Mouse (Mus musculus): ENCODE measurements around the gene Elmo1.

The Elmo1 gene

DNA sequence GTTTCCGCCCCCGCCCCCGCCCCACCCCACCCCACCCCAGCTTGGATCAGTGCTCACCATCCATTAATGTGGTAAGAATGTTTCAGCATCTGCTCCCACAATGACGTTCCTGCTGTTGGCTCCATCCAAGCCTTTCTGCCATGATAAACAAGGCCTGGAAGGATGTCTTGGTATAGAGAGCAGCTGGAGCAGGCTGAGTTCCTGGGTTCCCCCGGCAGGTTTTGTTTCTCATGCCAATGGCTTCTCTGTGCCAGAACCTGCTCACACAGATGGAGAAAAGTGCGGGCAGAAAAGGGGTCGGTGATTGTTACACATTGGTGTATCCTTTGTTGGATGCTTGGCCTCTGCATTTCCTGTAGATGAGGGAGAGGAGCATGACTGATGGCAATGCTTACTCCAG is 240.6 kb downstream of the Elmo1 start:
- DNase-seq: no peak

DNA sequence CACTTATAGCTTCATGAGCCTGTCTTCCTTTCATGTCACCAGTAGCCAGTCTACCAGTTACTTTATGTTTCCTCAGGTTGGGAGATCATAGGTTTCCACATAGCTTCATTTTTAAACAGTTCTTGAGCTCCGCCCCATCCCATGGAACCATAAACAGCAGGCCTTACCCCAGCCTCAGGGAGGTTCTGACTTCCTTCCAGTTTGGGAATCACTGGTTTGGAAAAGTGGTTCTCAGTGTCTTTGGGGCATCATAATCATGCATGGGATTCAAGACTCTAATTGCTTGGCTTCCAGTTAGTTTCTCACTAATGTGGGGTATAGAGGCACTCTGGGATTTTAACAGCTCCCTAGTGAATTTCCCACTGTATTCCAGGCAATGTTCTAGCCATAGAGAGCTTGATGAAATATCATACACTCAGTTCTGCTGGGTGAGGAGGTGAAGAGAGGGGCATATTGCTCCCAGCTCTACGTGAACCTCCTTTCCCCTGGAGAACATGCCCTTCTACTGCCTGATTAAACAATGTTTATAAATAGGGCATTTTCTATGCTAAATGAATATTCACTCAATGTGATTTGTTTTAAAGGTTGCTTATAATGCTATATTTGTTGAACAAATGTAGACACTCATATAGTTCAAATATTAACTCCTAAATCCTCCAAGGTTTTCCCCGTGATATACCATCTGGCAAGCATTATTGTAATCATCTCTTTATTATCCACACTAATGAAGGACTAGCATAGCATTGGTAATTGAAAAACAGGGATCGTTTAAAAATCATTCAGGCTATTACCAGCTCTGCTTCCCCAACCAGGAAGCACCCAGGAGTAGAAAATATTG is 244.9 kb downstream of the Elmo1 start:
- no peak for DNase-seq

DNA sequence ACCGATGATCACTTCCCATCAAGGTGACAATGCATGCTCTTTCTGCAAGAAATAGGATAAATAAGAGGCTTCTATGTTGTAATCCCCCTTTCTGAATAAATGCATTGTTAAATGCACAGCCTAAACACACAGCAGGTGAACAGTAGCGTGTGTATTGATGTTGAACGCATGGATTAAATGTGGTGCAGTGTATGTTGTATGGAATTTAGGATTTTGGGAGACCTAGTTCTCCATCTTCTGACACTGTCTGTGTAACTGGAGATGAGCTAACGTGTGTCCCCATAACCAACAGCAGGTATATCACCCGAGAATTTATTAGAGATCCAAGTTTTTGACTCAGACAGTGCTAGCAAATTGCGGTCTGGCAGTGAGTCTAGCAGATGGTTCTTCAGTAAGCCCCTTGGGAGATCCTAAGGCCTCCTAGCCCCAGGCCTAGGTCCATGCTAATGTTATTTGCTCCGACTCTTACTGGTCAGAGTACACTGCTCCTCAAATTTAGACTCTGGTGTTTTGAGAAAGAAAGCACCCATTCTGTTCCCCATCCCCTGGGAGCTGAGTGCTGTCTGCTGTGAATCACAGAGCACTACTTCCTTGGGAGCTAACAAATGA is 245.6 kb downstream of the Elmo1 start:
- DNase-seq: no peak

DNA sequence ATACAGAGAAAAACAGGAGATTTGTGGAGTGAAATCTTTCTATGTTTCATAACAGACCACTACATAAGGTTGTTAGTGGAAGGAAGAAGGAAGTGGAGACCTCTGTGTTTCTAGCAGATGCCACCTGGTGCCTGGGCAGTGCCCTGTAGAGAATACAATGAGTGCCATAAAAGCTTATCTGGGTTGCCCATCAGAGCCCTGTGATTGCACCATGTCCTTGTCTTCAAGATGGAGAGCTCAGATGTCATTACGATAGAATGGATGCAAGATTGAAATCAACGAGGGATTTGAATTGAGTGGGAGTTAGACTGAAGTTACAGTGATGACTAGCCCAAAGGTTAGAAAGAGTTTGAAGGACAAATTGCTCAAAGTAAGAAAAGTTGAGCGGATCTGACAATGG is 252.5 kb downstream of the Elmo1 start:
- no peak for DNase-seq

DNA sequence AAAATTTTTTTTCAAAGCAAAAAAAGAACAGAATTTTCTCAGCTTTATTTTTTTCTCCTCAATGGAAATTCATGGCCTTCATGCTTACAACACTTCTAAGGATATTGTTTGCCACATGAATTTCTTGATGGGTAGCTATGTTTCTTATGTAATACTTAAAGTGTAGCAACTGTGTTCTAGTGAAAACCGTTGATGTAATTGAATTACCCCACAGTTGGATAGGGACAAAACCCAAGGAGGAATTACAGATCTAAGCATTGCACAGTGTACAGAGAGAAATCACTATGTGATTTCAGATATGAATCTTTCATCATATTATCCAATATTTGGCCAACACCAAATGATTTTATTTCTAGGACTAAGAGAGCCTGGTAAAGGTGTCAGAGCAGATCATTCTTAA is 259.4 kb downstream of the Elmo1 start:
- no peak for DNase-seq

DNA sequence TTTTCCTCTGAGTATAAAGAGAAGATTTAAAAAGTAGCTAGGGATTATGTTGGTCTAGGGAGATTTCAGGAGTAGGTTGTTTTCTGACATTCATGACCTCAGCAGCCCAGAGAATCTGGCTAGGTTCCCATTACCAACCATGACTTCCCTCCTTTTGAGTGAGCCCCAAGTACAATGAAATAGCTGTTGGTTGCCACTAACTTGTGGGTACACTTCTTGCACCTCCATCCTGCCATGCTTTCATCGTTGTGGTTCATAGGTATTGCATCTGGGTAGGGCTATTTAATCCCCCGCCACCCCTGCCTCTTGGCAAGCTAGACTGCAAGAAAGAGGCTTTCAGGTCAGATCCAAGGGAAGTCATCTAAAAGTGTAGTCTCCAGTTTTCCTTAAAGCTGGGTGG is 262.2 kb downstream of the Elmo1 start:
- DNase-seq: no peak

DNA sequence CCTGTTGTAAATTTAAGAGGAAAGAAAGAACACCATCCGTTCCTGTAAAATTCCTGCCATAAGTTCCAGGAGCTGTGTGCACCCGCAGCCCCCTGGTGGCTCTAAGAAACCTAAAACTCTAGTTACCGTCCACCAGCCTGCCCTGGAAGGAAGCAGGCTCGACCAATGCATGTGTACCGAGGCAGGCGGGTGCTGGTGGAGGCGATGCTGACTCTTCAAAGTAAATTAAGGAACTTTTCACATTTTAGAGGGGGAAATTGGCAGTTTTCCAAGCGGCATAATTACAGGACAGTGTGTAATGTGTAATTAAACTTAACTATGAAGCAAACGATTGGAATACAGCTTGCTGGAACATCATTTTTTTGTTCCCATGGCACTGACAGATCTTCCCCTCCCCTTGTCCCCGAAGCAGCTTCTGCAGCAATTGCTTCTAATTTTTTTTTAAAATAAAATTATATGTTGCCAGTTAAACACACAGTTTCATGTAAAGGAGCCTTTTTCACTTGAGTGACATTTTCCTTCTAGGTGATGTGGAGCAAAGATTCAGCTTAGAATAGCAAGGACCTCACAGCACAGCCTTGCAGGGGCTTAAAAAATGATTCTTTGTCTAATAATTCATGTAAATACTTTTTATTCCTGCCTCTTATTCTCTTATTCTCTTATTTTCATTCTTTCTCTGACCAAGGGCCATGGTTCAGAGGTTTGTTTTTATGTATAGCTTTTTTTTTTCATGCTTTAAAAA is 263.6 kb downstream of the Elmo1 start:
- no peak for DNase-seq

DNA sequence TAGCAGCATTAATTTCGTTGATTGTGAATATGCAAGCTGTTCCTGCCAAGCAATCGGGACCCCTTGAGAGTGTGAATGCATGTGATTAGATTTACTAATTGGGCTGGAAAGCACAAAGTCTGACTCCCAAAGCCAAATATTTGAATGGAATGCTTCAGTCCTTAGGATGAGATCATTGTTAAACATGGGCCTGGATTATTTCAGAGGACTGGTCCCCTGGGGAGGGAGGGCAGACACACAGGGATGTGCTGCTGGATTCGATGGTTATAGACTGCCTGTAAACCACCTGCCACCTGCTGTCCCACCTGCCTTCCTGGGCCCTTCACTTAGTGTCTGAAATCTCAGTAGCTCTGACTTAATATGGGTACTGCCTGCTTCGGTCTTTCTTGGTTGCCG is 264.2 kb downstream of the Elmo1 start:
- no peak for DNase-seq

DNA sequence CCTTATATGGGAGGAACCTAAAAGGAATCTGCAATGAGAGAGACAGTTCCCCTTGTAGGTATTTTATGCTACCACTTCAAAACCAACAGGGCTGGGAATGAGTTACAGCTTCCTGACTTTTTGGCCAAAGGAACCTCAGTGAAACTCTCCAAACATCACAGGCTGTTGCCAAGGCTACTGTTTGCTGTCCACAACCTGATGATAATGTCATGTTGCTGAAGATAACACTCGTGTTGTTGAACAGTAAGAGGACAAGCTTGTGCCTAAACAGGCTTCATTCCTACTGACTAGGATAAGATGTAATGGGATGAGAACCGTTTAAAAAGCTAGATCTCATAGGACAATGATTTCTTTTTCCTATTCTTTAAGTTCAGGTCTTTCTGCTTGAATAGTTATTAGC is 272.1 kb downstream of the Elmo1 start:
- no peak for DNase-seq

DNA sequence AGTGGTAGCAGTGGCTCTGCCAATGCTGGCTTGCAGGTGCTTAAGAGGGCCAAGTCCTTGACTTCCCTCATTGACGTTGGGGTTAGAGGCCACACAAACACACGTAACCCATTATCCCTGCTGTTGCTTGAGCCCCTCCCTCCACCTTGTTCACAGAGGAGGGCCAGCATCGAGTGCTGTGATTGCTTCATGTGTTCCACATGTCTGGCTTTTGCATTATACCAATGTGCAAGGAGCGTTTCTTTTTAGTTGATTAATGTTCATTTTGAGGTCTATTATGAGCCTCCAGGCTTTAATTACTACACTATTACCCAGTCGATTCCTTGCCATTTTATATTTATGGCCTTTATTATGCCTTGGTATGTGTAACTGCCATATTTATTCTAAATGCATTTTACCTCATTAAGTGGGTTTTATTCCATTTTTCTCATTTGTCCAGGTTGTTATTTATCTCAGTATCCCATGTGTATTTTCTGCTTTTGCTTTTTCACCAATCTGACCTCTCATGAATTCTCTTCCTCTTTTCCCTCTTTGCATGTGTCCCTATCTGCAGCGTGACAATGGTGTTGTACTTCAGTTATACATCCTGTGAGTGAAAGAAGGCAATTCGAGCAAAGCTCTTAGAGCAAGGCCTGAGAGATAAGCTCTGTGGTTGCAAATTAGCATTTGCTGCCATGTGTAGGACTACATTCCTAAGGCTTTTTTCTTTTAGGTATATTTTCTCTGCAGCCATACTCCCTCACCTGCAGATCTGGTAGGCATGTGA is 275.6 kb downstream of the Elmo1 start:
- DNase-seq: no peak

DNA sequence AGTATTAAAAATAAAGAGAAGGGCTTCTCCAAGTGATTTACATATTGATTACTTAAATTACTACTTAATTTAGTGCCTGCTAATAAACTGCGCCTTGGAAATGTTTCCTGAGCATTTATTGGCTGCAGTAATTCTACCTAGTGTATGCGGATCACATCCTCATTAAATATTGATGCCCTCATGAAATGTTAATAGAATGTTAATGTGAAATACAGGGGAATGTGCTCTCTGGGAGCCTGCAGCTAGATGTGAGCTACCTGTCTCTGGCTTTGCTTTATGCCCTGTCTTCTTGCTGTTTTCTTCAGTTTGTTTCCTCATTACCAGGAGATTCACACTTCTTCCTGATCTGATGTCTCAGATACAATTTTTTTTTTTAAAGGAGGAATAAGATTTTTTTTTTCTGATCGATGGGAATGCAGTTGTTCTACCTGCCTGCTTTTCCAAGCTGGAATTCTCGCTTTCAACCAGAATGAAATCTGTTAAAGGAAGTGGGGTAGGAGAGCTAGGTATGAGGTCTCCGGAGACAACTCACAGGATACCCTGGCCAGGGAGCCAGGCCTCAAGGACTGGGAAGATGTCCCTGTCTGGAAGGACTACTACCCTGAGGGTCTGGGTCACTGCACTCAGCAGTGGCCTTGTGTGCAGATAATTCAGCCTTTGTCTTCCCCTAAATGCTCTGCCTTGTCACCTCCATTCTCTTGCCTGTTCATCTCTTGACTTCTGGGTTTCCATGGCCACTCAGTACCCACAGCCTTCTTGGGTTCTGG is 279.8 kb downstream of the Elmo1 start:
- DNase-seq: no peak

DNA sequence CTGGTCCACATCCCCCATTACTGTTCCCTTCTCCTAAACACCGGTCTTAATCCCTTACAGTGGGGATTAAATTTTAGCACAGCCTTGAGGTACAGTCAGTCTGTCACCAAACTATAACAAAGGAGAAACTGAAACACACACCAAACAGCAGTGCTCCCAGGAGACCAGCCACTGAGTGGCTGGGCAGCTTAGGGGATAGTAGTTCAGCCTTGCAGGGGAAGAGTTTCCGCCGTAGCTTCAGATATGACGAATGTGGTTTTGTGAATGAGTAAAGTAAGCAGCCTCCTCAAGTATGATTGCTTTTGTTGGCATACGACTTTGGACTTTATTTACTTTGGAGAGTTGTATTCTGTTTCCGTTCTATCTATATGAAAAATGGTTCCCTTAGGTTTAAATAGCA is 281.1 kb downstream of the Elmo1 start:
- peak; percentile 61 to 64 for DNase-seq

DNA sequence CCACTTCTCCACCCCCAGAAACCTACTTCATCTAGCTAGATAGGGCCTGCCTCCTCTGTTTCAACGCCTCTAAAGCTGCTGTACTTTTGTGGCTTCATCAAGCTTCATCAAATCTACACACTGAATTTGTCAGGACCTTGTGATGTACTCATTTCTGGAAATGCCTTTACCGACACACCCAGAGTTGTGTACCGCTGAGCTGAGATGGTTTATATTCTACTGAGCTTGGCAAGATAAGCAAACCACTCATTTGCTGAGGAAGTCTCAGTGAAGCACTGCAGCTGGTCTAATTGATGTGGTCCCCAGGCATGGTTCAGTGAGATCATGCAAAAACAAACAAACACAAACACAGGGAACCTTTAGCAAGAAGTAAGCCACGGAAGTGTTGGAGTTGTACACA is 281.9 kb downstream of the Elmo1 start:
- no peak for DNase-seq

DNA sequence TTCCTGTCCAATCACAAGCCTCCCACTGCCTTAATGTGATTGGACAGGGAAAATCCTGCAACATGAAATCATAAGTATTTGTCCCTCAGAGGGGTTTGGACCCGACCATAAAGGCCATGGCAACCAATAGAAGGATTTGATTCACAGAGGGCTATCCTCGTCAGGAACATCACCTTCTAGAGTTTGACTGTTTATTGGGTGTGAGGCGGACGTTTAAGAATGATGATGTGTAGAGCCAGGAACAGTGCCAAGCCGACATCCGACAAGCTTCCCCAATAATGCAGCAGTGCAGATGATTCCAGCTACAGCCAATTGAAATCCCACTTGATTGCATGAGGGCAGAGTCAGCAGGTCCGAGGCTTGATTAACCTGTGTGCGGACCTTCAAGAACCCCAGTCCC is 288.5 kb downstream of the Elmo1 start:
- DNase-seq: no peak

DNA sequence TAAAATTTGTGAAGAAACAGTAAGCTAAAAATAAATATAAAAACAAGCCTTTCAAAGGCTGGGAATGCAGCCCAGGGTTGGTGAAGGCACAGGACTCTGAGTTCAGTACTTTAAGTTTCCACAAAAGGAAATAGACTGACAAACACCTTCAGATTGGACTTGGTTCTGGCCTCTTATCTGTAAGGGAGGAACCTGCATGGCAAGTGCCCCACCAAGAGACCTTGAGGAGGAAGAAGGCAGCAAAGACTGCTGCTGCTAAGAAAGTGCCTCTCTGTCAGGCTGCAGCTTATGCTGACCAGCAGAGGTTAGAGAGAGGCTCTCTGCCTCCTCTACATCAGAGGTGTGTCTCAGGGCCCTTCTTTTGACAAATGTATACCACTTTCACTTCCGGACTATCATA is 293.5 kb downstream of the Elmo1 start:
- no peak for DNase-seq

DNA sequence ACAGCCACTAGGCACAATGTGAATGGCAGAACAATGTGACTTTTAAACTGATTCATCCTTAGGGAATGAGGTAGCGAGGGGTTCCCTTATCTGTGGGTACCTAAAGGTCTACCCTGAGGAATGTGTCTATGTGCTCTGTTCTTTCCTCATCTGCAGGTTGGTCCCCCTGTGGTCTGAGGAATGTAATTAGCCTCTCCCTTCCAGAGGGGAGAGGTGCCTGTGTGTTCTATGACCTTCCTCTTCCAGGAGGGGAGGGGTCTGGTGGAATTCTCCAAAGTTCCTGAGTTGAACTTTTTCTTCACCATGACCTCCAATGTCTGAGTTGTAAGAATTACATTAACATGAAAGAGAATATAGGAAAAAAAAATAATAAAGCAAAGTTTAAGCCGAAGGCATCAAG is 294.4 kb downstream of the Elmo1 start:
- no peak for DNase-seq

DNA sequence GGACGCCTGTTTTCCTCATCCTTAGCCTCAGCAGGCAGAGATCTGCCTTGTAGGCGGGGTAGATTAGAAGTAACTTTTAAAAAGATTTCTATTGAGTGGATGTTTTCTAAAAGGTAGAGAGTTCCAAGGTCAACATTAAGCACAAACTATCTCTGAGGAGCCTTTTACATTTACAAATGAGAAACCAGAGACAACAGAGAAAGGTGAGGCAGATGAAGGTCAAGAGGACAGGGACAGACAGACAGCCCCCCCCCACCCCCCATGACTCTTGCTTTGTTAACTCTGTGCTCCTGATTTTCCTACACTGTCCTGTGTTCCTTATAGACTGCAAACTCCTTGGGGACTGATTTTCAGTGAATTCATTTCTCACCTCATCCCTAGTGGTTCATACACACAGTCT is 295.0 kb downstream of the Elmo1 start:
- DNase-seq: no peak

DNA sequence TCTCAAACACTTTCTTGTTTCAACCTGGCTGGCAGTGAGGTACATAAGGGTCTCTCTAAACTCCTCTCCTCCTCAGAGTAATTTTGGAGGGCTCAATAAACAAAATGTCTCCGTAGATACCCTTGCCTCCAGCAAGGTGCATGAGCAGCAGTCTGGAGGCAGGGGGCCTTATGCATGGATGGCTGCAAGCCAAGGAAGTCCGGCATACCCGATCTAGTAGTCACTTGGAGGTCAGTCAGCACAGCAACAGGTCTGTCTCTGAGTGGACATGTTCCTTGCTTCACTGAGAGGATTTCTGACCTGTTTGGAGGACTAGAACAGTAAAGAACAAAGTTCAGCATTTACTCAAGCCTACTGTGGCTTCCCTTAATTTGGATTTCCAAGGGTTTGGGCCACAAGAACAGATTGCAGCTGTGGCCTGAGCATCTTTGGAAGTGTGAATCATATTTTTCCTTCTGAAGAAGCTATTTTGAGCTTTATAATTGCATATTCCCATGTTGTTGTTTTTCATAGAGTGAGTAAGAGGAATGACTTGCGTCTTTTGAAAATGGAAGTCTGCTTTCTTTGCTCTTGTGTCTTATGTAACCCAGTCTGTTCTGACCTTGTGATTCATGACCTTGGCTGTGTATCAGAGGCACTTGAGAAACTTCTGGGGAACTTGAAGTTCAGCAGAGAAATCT is 296.2 kb downstream of the Elmo1 start:
- no peak for DNase-seq

DNA sequence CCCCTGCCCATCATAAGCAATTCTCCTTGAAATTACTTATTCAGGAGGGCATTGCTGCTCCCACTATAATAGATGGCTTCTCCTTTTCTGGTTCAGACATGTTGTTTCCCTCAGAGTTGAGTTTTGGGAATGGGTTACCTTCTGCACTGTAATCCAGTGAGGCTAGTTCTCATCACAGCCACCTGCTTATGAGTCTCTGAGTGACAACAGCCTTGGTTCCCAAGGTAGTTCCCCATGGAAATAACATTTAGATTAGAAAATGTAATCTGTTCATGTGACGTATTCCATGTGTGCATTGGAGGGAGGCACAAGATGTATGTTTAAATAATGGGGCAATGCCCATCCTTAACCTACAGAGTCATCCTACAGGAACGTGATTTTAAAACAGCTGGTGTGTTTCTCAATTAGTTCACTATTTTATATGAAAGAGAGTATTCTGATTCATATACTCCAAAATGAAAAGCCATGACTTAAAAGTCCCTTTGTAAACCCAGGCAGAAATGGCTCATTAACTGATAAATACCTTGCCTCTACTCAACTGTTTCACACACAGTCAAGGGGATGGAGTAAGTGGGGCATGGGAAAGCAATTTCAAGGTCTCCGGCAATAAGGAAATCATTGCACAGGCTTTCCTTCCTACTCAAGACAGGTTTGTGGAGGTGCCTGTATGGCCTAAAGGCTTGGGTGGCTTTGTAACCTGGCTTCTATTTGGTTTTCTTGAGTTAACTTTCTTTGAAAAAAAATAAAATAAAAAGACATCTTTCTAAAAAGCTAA is 302.6 kb downstream of the Elmo1 start:
- no peak for DNase-seq

DNA sequence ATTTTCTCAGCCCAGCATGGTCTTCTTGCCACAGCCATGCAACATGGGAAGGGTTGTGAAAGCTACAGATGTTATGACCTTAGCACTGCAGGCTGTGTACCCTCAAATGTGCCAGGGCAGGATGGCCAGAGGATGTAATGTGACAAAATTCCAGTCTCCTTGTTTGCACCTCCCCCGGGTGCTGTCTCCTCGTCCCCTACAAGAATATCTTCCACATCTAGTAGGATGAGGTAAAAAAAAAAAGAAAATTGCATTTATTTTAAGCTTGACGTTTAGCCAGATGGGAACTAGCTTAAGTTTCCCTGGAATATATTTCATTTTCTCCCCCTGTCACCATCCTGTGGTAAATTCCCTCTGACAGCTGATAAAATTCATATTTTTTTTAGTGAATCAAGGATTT is 307.3 kb downstream of the Elmo1 start:
- DNase-seq: no peak

DNA sequence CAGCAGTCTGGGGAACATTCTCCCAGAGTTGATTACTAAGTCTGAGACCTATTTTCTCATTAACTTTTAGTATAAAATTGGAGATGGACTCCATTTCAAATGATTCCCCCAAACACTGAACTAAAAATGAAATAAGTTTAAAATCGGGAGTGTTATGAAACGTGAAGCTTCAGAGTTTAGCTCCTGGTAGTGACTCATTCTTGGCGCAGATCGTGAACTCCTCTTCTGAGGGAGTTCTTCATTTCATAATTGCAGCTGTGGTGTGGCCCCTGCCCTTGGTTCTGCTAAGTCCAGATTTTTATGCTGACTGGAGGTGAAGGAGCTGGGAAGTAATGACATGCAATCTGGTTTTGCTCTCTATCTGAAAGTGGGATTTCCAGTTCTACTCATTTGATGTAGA is 307.9 kb downstream of the Elmo1 start:
- no peak for DNase-seq

All from B cell, adult 2 months (primary cell).